9 mouse cellular contexts compared by ENCODE assay signal in the genomic region with DNA sequence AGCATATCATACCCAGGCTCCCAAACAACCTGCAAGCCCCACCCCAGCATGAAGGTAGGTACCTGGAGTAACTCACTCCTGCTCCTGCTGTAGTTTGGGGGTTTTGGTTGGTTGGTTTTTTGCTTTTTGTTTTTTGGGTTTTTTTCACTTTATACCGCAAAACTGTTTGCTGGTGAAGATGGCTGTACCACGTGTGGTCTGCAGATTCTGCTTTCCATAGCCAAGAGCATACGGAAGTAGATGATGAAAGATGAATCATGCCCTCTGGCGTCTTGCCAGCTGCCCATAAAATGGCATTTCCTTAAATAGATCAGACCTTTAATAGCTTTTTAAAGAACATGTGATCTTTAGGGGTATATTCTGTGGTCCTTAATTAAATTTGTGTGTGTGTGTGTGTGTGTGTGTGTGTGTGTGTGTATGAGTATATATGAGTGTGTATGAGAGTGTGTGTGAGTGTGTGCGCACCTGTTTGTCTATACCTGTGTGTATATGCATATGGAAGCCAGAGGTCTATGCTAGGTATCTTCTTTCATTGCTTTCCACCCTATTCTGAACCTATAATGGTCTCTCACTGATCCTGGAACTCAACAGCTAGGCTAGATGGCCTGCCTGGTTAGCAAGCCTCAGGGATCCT. TPM values are rescaled to one million over a fixed set of nuclear protein-coding genes. Genes with fewer than 3 reads are reported as not detected.
DNase-seq lines count a peak whose midpoint lies in the region; ATAC-seq lines count a peak whose summit lies in the region.
"Had no signal": no experiment of that assay in that cellular context is flagged by ENCODE, and none has a peak within 500 bp of the region (broad histone marks: within the 10 kb centered on the region; RNA-seq: fewer than 3 reads in every experiment).

No protein-coding gene starts in this region.

- peak; percentile 62 to 74 for DNase-seq in heart, adult 18-20 months
- DNase-seq in MEL-GATA-1-ER (ENCODE audit: extremely low read depth, low read depth): peak; percentile 98
- peak; percentile 63 to 85 for DNase-seq in cerebellum, postnatal 25 days
- DNase-seq in monocyte, adult 2 months (ENCODE audit: low read depth in 1 of 2, low spot score in 2 of 2): peak; percentile 83 to 89
- DNase-seq in neural tube, embryonic 10.5 days (ENCODE audit: extremely low spot score, low spot score): no peak

- ATAC-seq in heart, embryonic 11.5 days (replicated peaks; ENCODE audit: insufficient number of reproducible peaks, low FRiP score, low TSS enrichment): no peak
- ATAC-seq in intestine, embryonic 16.5 days: peak; percentile 79
- ATAC-seq in midbrain, embryonic 13.5 days: no peak

- no peaks in the 10 kb centered on the region for H3K27me3 ChIP-seq in heart, embryonic 11.5 days (ENCODE audit: control insufficient read depth, insufficient read depth, low read length)
- H3K27me3 ChIP-seq in intestine, embryonic 16.5 days (replicated peaks; ENCODE audit: control insufficient read depth, insufficient read depth, low read length): no peaks in the 10 kb centered on the region
- no peaks in the 10 kb centered on the region for H3K27me3 ChIP-seq in midbrain, embryonic 13.5 days
- H3K27me3 ChIP-seq: neural tube, embryonic 13.5 days had no signal

- WGBS in heart, embryonic 11.5 days (ENCODE audit: insufficient replicate concordance): 70% methylated on average over 5 of the region's 5 CpGs
- WGBS in intestine, embryonic 16.5 days: 42% methylated on average over 5 of the region's 5 CpGs
- WGBS in midbrain, embryonic 13.5 days: 90% methylated on average over 5 of the region's 5 CpGs

- H3K27ac ChIP-seq in heart, embryonic 11.5 days (ENCODE audit: low read depth, low read length): no peak overlapping the region
- H3K27ac ChIP-seq in intestine, embryonic 16.5 days (ENCODE audit: low read length): peak overlapping the region; percentile 64
- no peak overlapping the region for H3K27ac ChIP-seq in midbrain, embryonic 13.5 days
- H3K27ac ChIP-seq: neural tube, embryonic 13.5 days had no signal

- peaks cover 4% of the 10 kb centered on the region for H3K36me3 ChIP-seq in heart, embryonic 11.5 days (ENCODE audit: control insufficient read depth, insufficient read depth, low read length)
- 0 out of 2 replicates have a peak, but pooled peaks cover 4% of the 10 kb centered on the region for H3K36me3 ChIP-seq in intestine, embryonic 16.5 days (ENCODE audit: control insufficient read depth, insufficient read depth, low read length)
- peaks cover 47% of the 10 kb centered on the region for H3K36me3 ChIP-seq in midbrain, embryonic 13.5 days

- H3K4me3 ChIP-seq in heart, embryonic 11.5 days (ENCODE audit: low read depth, low read length): no peak overlapping the region
- H3K4me3 ChIP-seq in intestine, embryonic 16.5 days (ENCODE audit: low read length): no peak overlapping the region
- H3K4me3 ChIP-seq in midbrain, embryonic 13.5 days (replicated peaks): no peak overlapping the region
- H3K4me3 ChIP-seq: neural tube, embryonic 13.5 days had no signal

- peaks cover 27% of the 10 kb centered on the region for H3K4me1 ChIP-seq in heart, embryonic 11.5 days (ENCODE audit: control insufficient read depth, insufficient read depth, low read length)
- peaks cover 13% of the 10 kb centered on the region; the same call in 1 of the 2 replicates for H3K4me1 ChIP-seq in intestine, embryonic 16.5 days (ENCODE audit: control insufficient read depth, insufficient read depth, low read length)
- 0 out of 2 replicates have a peak, but pooled peaks cover 2% of the 10 kb centered on the region for H3K4me1 ChIP-seq in midbrain, embryonic 13.5 days (replicated peaks)

- H3K9me3 ChIP-seq in heart, embryonic 11.5 days (replicated peaks; ENCODE audit: control insufficient read depth, low read length): no peaks in the 10 kb centered on the region
- H3K9me3 ChIP-seq in intestine, embryonic 16.5 days (ENCODE audit: control insufficient read depth, low read length): no peaks in the 10 kb centered on the region
- H3K9me3 ChIP-seq in midbrain, embryonic 13.5 days: no peaks in the 10 kb centered on the region
- H3K9me3 ChIP-seq: neural tube, embryonic 13.5 days had no signal

- H3K9ac ChIP-seq in heart, embryonic 11.5 days (ENCODE audit: low read depth, low read length): no peak overlapping the region
- H3K9ac ChIP-seq in intestine, embryonic 16.5 days (ENCODE audit: low read depth, low read length): no peak overlapping the region
- H3K9ac ChIP-seq in midbrain, embryonic 13.5 days (replicated peaks): no peak overlapping the region
- H3K9ac ChIP-seq: neural tube, embryonic 13.5 days had no signal

- H3K4me2 ChIP-seq in heart, embryonic 11.5 days: no peak overlapping the region
- no peak overlapping the region for H3K4me2 ChIP-seq in intestine, embryonic 16.5 days (ENCODE audit: low read depth, low read length)
- H3K4me2 ChIP-seq in midbrain, embryonic 13.5 days (replicated peaks): no peak overlapping the region
- H3K4me2 ChIP-seq: neural tube, embryonic 13.5 days had no signal

RNA-seq across cellular contexts. Expression of a gene that starts 16.8 kb away (rescaled TPM):
- total RNA-seq in heart, adult 18-20 months (2021): 1 to 10 TPM; 4.3 to 6.9 TPM
- polyA plus RNA-seq in heart, embryonic 11.5 days (2014; fragmentation: Nextera tagmentation; extraction: Ambion mirVana): 3.3 and 4.8 TPM in 2 replicates
- 2.9 and 3.2 TPM in 2 replicates for polyA plus RNA-seq in intestine, embryonic 16.5 days (2015; fragmentation: Nextera tagmentation; extraction: Ambion mirVana)
- polyA plus RNA-seq in midbrain, embryonic 13.5 days (2015; fragmentation: Nextera tagmentation; extraction: Ambion mirVana): 2.6 and 3.0 TPM in 2 replicates
